Mouse (Mus musculus) brain, embryonic 18.5 days (tissue): ENCODE measurements around the gene Ptch2.

Experiments
- DNase-seq: peaks from one replicate; pipeline ENCODE4 v3.0.0-alpha.2; 2012; ENCODE audit warnings: low read depth, low spot score

The Ptch2 gene

DNA sequence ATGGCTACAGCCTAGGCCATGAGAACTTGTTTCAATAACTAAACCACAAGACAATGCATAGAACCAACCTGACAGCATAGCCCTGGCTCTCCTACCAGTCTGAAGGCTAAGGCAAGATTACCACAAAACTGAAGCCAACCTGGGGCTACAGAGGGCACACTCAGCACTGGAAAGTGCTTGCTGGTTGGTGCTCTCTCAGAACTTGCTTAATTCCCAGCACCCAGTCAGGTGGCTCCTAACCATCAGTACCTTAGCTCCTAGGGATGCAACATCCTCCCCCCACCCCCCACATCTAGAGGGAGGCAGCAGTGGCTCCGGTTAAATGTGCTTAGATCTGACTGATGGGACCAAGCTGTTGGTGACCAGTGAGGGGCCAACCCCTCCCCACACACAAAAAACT, 55.5 kb downstream of the Ptch2 start:
- no peak for DNase-seq

- no peak for DNase-seq
Observed at GRCm38 (mm10) chr4:117152714-117153113, 56.8 kb downstream of the Ptch2 start.

DNA sequence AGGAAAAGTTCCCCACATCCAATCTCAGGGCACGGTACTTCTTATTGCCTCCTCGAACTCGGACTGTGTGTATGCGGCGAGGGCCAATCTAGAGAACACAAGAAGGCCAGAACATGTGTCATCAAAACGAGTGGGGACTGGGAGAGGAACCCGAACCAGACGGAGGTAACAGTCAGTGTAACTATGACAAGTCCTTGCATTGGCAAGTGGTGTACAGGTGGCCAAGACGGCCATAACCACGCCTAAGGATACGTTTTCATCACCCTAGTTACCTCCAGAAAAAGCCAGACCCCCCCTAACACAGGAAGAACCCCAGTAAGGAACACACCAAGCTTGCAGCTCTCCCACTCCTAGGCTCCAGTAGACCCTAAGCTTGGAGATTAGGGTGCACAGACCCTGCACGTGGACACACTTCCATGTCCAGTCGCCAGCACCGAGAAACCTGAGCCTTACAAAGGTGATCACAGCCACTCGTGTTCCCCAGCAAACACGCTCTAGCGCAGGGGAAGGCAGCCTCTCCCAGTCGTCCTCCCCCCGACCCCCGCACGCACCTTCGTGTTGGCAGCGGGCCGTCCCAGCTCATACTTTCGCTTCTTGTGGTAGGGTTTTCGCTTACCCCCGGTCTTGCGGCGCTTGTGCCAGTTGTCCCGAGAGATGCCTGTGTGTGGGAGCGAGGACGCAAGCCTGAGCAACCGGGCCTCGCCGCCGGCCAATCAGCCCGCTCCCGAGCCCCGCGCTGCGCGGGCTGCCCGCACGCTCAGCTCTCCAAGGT, 59.3 kb downstream of the Ptch2 start:
- no peak for DNase-seq

DNA sequence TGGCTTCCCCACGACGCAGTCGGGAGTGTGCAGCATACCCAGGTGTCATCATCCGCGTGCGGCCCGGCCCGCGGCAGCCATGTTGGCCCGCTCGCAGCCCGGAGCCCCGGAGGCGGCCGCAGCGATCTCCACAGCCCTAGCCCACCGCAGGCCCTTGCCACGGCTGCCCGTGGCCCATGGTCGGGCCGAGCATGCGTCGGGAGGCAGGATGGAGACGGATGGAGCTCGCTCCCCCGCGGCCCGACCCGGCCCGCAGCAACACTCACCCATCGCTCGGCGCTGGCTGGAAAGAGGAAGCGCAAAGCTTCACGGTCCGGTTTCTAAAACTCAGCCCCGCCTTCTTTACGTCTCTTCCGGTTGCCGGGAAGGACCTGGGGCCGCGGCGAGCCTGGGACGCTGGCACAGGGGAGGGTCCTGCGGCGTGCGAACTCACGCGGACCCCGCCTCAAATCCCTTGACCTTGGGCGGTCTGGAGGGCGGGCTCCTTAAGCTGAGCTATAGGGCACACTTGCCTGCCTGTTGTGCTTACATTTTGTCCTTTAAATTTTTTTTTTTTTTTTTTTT, 60.0 kb downstream of the Ptch2 start, which contains the start of gene Rps8:
Rps8 (minus strand) TSS at position 452 of the 564 bp plus-strand sequence.
- peak; percentile 79 for DNase-seq

GRCm38 (mm10) chr4:117156372-117156771, 60.5 kb downstream of the Ptch2 start:
- no peak for DNase-seq

DNA sequence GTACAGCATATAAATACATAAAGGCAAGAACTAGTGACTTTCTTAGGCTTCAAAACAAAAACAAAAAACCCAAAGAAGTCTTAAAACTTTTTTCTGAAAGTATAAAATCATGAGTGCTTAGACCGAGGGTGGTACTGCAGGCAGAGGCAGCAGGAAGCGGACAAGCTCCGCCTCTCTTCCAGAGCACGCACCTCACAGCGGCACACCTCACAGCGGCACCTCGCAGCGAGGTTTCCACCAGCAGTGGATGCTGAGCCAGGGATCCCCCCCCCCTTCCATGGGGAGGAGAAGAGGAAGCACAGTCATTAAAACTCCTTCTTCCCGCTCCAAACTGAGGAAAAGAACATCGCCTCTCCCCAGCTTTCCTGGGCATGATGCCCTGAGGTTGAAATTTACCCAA, 63.8 kb downstream of the Ptch2 start:
- no peak for DNase-seq

- DNase-seq, result no peak
Observed at GRCm38 (mm10) chr4:117161183-117161582, 65.3 kb downstream of the Ptch2 start.
